Mouse (Mus musculus): ENCODE measurements around the gene Dusp19.

The Dusp19 gene

DNA sequence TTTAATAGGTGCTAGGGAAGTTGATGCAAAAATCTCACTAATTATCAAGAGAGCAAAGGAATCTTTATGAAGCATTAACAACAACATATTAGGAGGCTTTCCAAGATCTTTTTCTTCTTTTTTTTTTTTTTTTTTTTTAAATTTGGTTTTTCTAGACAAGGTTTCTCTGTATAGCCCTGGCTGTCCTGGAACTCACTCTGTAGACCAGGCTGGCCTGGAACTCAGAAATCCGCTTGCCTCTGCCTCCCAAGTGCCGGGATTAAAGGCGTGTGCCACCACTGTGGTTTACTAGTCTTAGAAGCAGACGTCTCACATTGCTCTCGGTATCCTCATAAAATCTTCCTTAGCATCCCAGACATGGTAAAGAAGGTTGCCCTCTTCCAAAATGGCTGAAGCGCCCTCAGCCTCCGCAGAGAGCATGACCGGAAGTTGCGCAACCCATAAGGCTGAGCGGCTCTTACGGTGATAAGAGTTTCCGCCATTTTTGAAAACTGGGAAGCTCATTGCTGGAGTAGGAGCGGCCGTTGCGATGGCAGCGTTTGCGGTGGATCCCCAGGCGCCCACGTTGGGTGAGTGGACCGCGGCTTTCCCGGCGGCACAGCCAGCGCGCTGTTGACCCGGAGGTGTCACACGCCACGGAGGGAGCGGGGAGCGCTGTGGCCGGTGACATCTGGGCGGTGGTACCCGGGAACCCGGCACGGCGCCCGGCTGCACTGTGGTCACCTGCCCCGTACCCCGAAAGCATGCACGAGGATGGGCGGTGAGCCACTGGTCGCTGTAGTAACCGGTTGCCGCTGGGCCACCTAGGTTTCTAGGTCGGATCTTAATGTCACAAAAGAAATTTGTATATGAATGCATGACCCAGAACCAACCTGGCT is 21.8 kb downstream of the Dusp19 start:
- peak; percentile 90 to 93 for DNase-seq

DNA sequence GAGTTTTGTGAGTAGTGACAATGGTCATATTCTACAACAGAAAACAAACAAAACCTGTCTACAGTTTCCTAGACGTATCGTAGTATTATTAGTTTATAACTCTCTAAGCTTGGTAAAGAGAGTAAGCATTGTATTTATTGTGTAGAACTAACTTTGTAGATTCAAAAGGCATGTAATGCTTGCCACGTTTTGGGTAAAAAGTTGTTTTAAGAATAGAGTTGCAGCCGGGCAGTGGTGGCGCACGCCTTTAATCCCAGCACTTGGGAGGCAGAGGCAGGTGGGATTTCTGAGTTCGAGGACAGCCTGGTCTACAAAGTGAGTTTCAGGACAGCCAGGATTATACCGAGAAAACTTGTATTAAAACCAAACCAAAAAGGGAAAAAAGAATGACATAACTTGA is 22.6 kb downstream of the Dusp19 start:
- no peak for DNase-seq

DNA sequence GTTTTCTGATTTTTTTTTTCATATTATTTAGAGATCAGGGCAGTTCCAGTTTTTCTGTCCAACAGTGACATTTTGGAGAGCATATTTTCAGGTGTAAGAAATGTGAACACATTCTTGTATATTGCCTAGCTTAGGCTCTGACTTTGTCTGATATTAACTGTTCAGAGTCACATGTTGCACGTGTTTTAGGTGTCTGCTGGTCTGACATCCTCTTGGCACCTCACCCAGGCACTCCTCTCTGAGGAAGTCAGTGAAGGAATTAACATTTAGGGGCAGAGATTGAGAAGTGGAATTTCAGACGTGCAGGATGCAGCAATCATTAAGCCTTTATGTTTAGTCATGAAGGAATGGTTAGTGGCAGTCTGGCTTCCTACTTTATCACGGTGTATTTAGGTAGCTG is 23.0 kb downstream of the Dusp19 start:
- DNase-seq: no peak

DNA sequence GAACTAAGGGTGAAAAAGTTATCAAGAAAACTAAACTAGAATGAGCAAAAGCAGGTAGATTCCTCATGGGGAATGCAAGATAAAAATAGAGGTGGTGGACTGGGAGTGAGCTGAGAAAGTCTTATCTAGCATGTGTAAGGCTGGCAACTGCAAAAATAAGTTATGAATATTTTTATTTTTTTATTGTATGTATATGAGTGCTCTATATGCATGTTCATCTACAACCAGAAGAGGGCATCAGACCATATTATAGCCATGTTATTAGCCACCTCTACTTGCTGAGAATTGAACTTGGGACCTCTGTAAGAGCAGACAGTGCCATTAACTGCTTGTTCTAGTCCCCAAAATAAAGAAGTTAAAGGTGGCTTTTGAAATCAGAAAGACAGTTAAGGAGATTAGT is 44.6 kb downstream of the Dusp19 start:
- no peak for DNase-seq

DNA sequence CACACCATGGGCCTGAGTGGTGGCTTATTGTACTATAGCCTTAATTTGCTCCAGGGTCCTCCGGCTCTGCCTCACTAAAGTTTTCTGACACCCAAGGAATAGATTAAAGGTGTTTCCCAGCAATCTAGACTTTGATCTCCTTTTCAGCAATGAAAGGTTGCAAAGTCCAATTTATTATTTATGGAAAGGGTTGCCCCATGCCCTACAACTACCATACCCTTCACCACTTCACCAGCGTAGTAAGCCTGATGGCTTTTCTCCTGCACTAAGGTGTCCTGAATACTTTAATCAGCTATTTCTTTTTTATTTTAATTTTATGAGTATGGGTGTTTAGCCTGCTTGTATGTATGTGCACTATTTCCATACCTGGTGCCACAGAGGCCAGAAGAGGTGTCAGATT is 45.8 kb downstream of the Dusp19 start:
- no peak for DNase-seq

DNA sequence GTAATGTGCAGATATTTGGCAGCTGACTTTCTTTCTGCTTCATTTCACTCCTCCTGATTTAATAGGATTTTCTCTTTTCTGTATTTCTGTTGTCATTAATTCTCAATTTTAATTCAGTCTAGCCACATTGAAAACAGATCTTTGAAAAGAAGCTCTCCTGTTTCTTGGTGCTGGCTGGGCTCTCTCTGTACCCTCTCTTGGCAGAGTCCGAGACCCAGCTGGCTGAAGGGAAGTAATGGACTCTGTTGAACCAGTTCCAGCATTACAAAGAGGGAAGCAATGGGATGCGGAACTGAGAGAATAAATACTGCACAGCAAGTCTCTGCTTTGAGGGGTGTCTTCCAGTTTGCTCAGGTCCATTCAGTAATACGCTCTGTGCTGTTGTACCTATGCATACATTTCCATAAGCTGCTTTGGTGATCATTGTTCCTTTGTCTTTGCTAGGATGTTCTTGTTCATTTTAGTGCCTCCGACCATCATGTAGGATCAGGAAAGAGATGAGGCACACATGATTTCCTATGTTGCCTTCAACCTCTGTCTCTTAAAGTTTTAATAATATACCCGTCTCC is 50.6 kb downstream of the Dusp19 start:
- DNase-seq: peak; percentile 16 to 39

DNA sequence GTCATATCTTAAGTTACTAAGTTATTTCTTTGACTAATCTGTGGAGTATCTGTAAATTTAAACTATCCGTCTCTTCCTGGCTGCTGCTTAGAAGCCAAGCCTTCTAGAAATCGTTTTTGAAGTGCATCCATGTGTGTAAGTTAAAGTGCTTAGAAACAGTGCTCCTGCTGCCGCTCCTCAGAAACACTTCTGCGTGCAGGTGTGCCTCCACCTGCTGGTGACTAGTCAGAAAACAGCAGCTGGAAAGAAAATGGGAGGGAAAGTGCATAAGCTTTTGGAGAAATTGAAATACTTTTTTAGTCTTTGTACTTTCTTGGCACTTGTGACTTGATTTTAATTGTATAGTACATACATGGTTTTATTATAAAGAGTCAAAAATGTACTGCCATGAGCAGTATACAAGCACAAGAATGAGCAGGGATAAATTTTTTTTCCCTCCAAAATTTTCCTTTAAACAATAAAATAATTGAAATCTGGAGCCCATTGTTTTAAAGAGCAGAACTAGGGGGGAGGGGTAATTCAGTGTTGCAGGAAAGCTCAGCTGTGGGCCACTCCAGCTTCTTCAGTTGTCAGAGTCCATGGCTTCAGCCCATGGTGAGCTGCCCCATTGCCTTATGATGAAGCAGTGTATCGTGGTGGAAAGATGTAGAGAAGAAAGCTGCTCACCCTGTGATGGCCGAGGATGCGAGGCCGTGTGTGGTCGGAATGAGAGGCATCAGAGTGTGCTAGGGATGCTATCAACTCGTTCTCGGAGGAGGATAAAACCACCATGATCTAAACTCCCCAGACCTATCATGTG is 53.2 kb downstream of the Dusp19 start:
- no peak for DNase-seq

DNA sequence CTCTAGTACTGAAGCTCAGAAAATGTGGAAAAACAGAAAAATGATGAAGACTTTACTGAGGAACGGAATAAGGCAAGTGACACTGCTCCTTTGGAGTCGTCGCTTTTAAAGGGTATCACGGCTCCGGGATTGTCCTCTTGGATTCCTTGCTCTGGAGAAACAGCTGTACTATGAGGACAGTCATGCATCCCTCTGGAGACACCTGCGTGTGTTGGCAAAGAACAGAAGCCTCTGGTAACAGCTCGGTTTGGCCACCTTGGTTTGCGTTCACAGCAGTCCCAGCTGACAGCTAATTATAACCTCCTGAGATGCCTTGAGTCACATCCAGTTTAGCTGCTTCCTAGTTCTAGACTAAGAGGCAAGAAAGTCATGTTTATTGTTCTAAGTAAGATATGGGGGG is 62.0 kb downstream of the Dusp19 start:
- DNase-seq: no peak

Measured in cerebellum, adult 18-20 months (tissue).